Mouse (Mus musculus) midbrain, embryonic 15.5 days (tissue): ENCODE data around the gene Desi2. TPM values are rescaled to one million over a fixed set of nuclear protein-coding genes. Genes with fewer than 3 reads are reported as not detected.

Experiments
- polyA plus RNA-seq: library from polyadenylated mRNA; unstranded; fragments of >200 nt; fragmentation: Nextera tagmentation; extraction: Ambion mirVana; gene quantifications from 2 replicates; pipeline ENCODE4 v1.2.1, GENCODE M21; 2015

Desi2 gene
- polyA plus RNA-seq, 1 experiment from 2014 or later, result 20.1 TPM

Other genes starting within 250 kb of the Desi2 start
- 0.36 and 0.41 TPM in 2 replicates for gene Catspere2, start 204.0 kb upstream of the Desi2 start, polyA plus RNA-seq
- gene Cox20, start 131.7 kb downstream of the Desi2 start, polyA plus RNA-seq, result 104 and 107 TPM in 2 replicates
- gene Hnrnpu, start 150.4 kb downstream of the Desi2 start, polyA plus RNA-seq, result 255 and 278 TPM in 2 replicates
- gene Efcab2, start 218.7 kb downstream of the Desi2 start, polyA plus RNA-seq, result 9.5 and 10.7 TPM in 2 replicates